Mouse (Mus musculus): ENCODE results near the gene Hist1h2af.
A peak's percentile ranks its signal among the peaks of the same experiment; 100 is the strongest.
"Not testable (repeated sequence)": the region's sequence is repeated elsewhere in the genome, so short reads cannot be mapped to it uniquely, and the experiment has no call there.

The Hist1h2af gene

GRCm38 (mm10) chr13:23534368-23535131, 844 bp downstream of the Hist1h2af start:
- no peak for DNase-seq (ENCODE audit: extremely low spot score, low read depth, low spot score)

- not testable (repeated sequence) for DNase-seq (ENCODE audit: extremely low spot score, low read depth, low spot score)
These were observed 1.7 kb downstream of the Hist1h2af start, which contains the start of gene Hist1h3g for GRCm38 (mm10) chr13:23535137-23536075. Gene Hist1h3g (plus strand): TSS chr13:23535422.

GRCm38 (mm10) chr13:23536076-23536822, 2.5 kb downstream of the Hist1h2af start:
- no peak for DNase-seq (ENCODE audit: extremely low spot score, low read depth, low spot score)

GRCm38 (mm10) chr13:23537006-23537710, 3.5 kb downstream of the Hist1h2af start:
- no peak for DNase-seq (ENCODE audit: extremely low spot score, low read depth, low spot score)

- no peak for DNase-seq (ENCODE audit: extremely low spot score, low read depth, low spot score)
These were observed 4.5 kb downstream of the Hist1h2af start for GRCm38 (mm10) chr13:23538249-23538648.

- not testable (repeated sequence) for DNase-seq (ENCODE audit: extremely low spot score, low read depth, low spot score)
These were observed 6.1 kb downstream of the Hist1h2af start for GRCm38 (mm10) chr13:23539821-23540220.

GRCm38 (mm10) chr13:23541497-23541896, 7.8 kb downstream of the Hist1h2af start:
- no peak for DNase-seq (ENCODE audit: extremely low spot score, low read depth, low spot score)

GRCm38 (mm10) chr13:23542225-23542980, 8.7 kb downstream of the Hist1h2af start:
- DNase-seq (ENCODE audit: extremely low spot score, low read depth, low spot score) = not testable (repeated sequence)

GRCm38 (mm10) chr13:23542999-23543607, 9.4 kb downstream of the Hist1h2af start, which contains the start of gene Hist1h2bh:
Gene Hist1h2bh (minus strand): TSS chr13:23543392.
- DNase-seq (ENCODE audit: extremely low spot score, low read depth, low spot score) = not testable (repeated sequence)

- peak; percentile 100 for DNase-seq (ENCODE audit: extremely low spot score, low read depth, low spot score)
These were observed 10.5 kb downstream of the Hist1h2af start, which contains the start of gene Hist1h3f for GRCm38 (mm10) chr13:23543965-23544786. Gene Hist1h3f (plus strand): TSS chr13:23544052.

- DNase-seq (ENCODE audit: extremely low spot score, low read depth, low spot score) = not testable (repeated sequence)
These were observed 11.0 kb downstream of the Hist1h2af start for GRCm38 (mm10) chr13:23544787-23545120.

- DNase-seq (ENCODE audit: extremely low spot score, low read depth, low spot score) = no peak
These were observed 13.0 kb downstream of the Hist1h2af start for GRCm38 (mm10) chr13:23546694-23547093.

GRCm38 (mm10) chr13:23550761-23551145, 17.0 kb downstream of the Hist1h2af start:
- DNase-seq (ENCODE audit: extremely low spot score, low read depth, low spot score) = no peak

GRCm38 (mm10) chr13:23551146-23551834, 17.6 kb downstream of the Hist1h2af start, which contains the start of gene Hist1h4f:
Gene Hist1h4f (minus strand): TSS chr13:23551648.
- DNase-seq (ENCODE audit: extremely low spot score, low read depth, low spot score) = not testable (repeated sequence)

- DNase-seq (ENCODE audit: extremely low spot score, low read depth, low spot score) = no peak
These were observed 18.5 kb downstream of the Hist1h2af start for GRCm38 (mm10) chr13:23551931-23552914.

GRCm38 (mm10) chr13:23552962-23553361, 19.3 kb downstream of the Hist1h2af start, which contains the start of gene Hist1h1d:
Gene Hist1h1d (plus strand): TSS chr13:23553262.
- DNase-seq (ENCODE audit: extremely low spot score, low read depth, low spot score) = no peak
